Mouse (Mus musculus): ENCODE data around the gene Crtam. TPM values are rescaled to one million over a fixed set of nuclear protein-coding genes. Genes with fewer than 3 reads are reported as not detected.

The Crtam gene
- polyA plus RNA-seq (2014; fragmentation: Nextera tagmentation; extraction: Ambion mirVana): not detected in 2 replicates

GRCm38 (mm10) chr9:41004415-41004814 lies at the start of gene Crtam:
Crtam (minus strand) TSS chr9:41004628.
- no peaks in the 10 kb centered on the region for H3K9me3 ChIP-seq (ENCODE audit: control insufficient read depth, low read length)
- H3K9ac ChIP-seq (ENCODE audit: low read length): no peak within 1 kb of the TSS
- H3K4me1 ChIP-seq (ENCODE audit: control insufficient read depth, insufficient read depth, low read length): no peaks in the 10 kb centered on the region
- H3K27ac ChIP-seq (ENCODE audit: low read depth, low read length): no peak within 1 kb of the TSS
- no peak for DNase-seq (ENCODE audit: low spot score)
- 64% methylated on average over 4 of the region's 4 CpGs for WGBS
- H3K27me3 ChIP-seq (ENCODE audit: control insufficient read depth, insufficient read depth, low read length): no peaks in the 10 kb centered on the region
- H3K36me3 ChIP-seq (ENCODE audit: control insufficient read depth, insufficient read depth, low read length): no peaks in the 10 kb centered on the region
- no peak within 1 kb of the TSS for H3K4me3 ChIP-seq (ENCODE audit: low read depth, low read length)
- ATAC-seq (ENCODE audit: insufficient read depth, low FRiP score, low TSS enrichment): no peak
- no peak within 1 kb of the TSS for H3K4me2 ChIP-seq (ENCODE audit: low read depth)

- Histone ChIP-seq H3K36me3 (ENCODE audit: control insufficient read depth, insufficient read depth, low read length) (no peaks in the 10 kb centered on the region), H3K4me2 (ENCODE audit: low read depth) (no peak overlapping the region), H3K4me1 (ENCODE audit: control insufficient read depth, insufficient read depth, low read length) (peaks cover 7% of the 10 kb centered on the region), H3K9me3 (ENCODE audit: control insufficient read depth, low read length) (no peaks in the 10 kb centered on the region), H3K27ac (ENCODE audit: low read depth, low read length) (no peak overlapping the region), H3K27me3 (ENCODE audit: control insufficient read depth, insufficient read depth, low read length) (no peaks in the 10 kb centered on the region), H3K4me3 (ENCODE audit: low read depth, low read length) (no peak overlapping the region), H3K9ac (ENCODE audit: low read length) (no peak overlapping the region)
- WGBS: 84% methylated on average over 9 of the region's 9 CpGs
- DNase-seq (ENCODE audit: low spot score) (no peak), ATAC-seq (ENCODE audit: insufficient read depth, low FRiP score, low TSS enrichment) (no peak)
Measured at GRCm38 (mm10) chr9:41054166-41054565, 49.7 kb upstream of the Crtam start.

GRCm38 (mm10) chr9:41053478-41053877 lies 49.0 kb upstream of the Crtam start:
- no peak overlapping the region for H3K4me2 ChIP-seq (ENCODE audit: low read depth)
- no peak overlapping the region for H3K4me3 ChIP-seq (ENCODE audit: low read depth, low read length)
- DNase-seq (ENCODE audit: low spot score): no peak
- 66% methylated on average over 4 of the region's 4 CpGs for WGBS
- ATAC-seq (ENCODE audit: insufficient read depth, low FRiP score, low TSS enrichment): no peak
- no peaks in the 10 kb centered on the region for H3K9me3 ChIP-seq (ENCODE audit: control insufficient read depth, low read length)
- no peak overlapping the region for H3K9ac ChIP-seq (ENCODE audit: low read length)
- no peaks in the 10 kb centered on the region for H3K27me3 ChIP-seq (ENCODE audit: control insufficient read depth, insufficient read depth, low read length)
- no peaks in the 10 kb centered on the region for H3K36me3 ChIP-seq (ENCODE audit: control insufficient read depth, insufficient read depth, low read length)
- peaks cover 7% of the 10 kb centered on the region for H3K4me1 ChIP-seq (ENCODE audit: control insufficient read depth, insufficient read depth, low read length)
- no peak overlapping the region for H3K27ac ChIP-seq (ENCODE audit: low read depth, low read length)

GRCm38 (mm10) chr9:41051080-41051932 lies 46.9 kb upstream of the Crtam start:
- 61% methylated on average over 11 of the region's 11 CpGs for WGBS
- no peak for DNase-seq (ENCODE audit: low spot score)

GRCm38 (mm10) chr9:41050331-41051079 lies 46.1 kb upstream of the Crtam start:
- no peaks in the 10 kb centered on the region for H3K36me3 ChIP-seq (ENCODE audit: control insufficient read depth, insufficient read depth, low read length)
- ATAC-seq (ENCODE audit: insufficient read depth, low FRiP score, low TSS enrichment) (no peak), DNase-seq (ENCODE audit: low spot score) (no peak)
- H3K4me1 ChIP-seq (ENCODE audit: control insufficient read depth, insufficient read depth, low read length): peaks cover 7% of the 10 kb centered on the region
- H3K4me2 ChIP-seq (ENCODE audit: low read depth): no peak overlapping the region
- H3K4me3 ChIP-seq (ENCODE audit: low read depth, low read length): no peak overlapping the region
- H3K9ac ChIP-seq (ENCODE audit: low read length): no peak overlapping the region
- no peaks in the 10 kb centered on the region for H3K9me3 ChIP-seq (ENCODE audit: control insufficient read depth, low read length)
- H3K27me3 ChIP-seq (ENCODE audit: control insufficient read depth, insufficient read depth, low read length): no peaks in the 10 kb centered on the region
- WGBS: 79% methylated on average over 12 of the region's 12 CpGs
- no peak overlapping the region for H3K27ac ChIP-seq (ENCODE audit: low read depth, low read length)

More at GRCm38 (mm10) chr9:41051080-41051932, 46.9 kb upstream of the Crtam start:
- peaks cover 7% of the 10 kb centered on the region for H3K4me1 ChIP-seq (ENCODE audit: control insufficient read depth, insufficient read depth, low read length)
- no peak overlapping the region for H3K27ac ChIP-seq (ENCODE audit: low read depth, low read length)
- no peak overlapping the region for H3K9ac ChIP-seq (ENCODE audit: low read length)
- H3K4me3 ChIP-seq (ENCODE audit: low read depth, low read length): no peak overlapping the region
- H3K4me2 ChIP-seq (ENCODE audit: low read depth): no peak overlapping the region
- H3K36me3 ChIP-seq (ENCODE audit: control insufficient read depth, insufficient read depth, low read length): no peaks in the 10 kb centered on the region
- H3K9me3 ChIP-seq (ENCODE audit: control insufficient read depth, low read length): no peaks in the 10 kb centered on the region
- no peak for ATAC-seq (ENCODE audit: insufficient read depth, low FRiP score, low TSS enrichment)
- H3K27me3 ChIP-seq (ENCODE audit: control insufficient read depth, insufficient read depth, low read length): no peaks in the 10 kb centered on the region

- H3K36me3 ChIP-seq (ENCODE audit: control insufficient read depth, insufficient read depth, low read length): no peaks in the 10 kb centered on the region
- 85% methylated on average over 7 of the region's 7 CpGs for WGBS
- ATAC-seq (ENCODE audit: insufficient read depth, low FRiP score, low TSS enrichment) (no peak), DNase-seq (ENCODE audit: low spot score) (no peak)
- H3K9ac ChIP-seq (ENCODE audit: low read length): no peak overlapping the region
- H3K4me1 ChIP-seq (ENCODE audit: control insufficient read depth, insufficient read depth, low read length): peaks cover 7% of the 10 kb centered on the region
- H3K4me3 ChIP-seq (ENCODE audit: low read depth, low read length): no peak overlapping the region
- H3K27me3 ChIP-seq (ENCODE audit: control insufficient read depth, insufficient read depth, low read length): no peaks in the 10 kb centered on the region
- H3K9me3 ChIP-seq (ENCODE audit: control insufficient read depth, low read length): no peaks in the 10 kb centered on the region
- H3K27ac ChIP-seq (ENCODE audit: low read depth, low read length): no peak overlapping the region
- H3K4me2 ChIP-seq (ENCODE audit: low read depth): no peak overlapping the region
Measured at GRCm38 (mm10) chr9:41049282-41049681, 44.9 kb upstream of the Crtam start.

GRCm38 (mm10) chr9:41048820-41049219 lies 44.4 kb upstream of the Crtam start:
- no peak for DNase-seq (ENCODE audit: low spot score)
- Histone ChIP-seq H3K4me1 (ENCODE audit: control insufficient read depth, insufficient read depth, low read length) (peaks cover 7% of the 10 kb centered on the region), H3K9me3 (ENCODE audit: control insufficient read depth, low read length) (no peaks in the 10 kb centered on the region), H3K36me3 (ENCODE audit: control insufficient read depth, insufficient read depth, low read length) (no peaks in the 10 kb centered on the region), H3K27me3 (ENCODE audit: control insufficient read depth, insufficient read depth, low read length) (no peaks in the 10 kb centered on the region), H3K4me3 (ENCODE audit: low read depth, low read length) (no peak overlapping the region), H3K9ac (ENCODE audit: low read length) (no peak overlapping the region), H3K4me2 (ENCODE audit: low read depth) (no peak overlapping the region), H3K27ac (ENCODE audit: low read depth, low read length) (no peak overlapping the region)
- WGBS: 88% methylated on average over 3 of the region's 3 CpGs
- no peak for ATAC-seq (ENCODE audit: insufficient read depth, low FRiP score, low TSS enrichment)

GRCm38 (mm10) chr9:41048216-41048615 lies 43.8 kb upstream of the Crtam start:
- no peak overlapping the region for H3K4me3 ChIP-seq (ENCODE audit: low read depth, low read length)
- H3K27ac ChIP-seq (ENCODE audit: low read depth, low read length): no peak overlapping the region

More at GRCm38 (mm10) chr9:41048216-41048615, 43.8 kb upstream of the Crtam start:
- Histone ChIP-seq H3K9ac (ENCODE audit: low read length) (no peak overlapping the region), H3K9me3 (ENCODE audit: control insufficient read depth, low read length) (no peaks in the 10 kb centered on the region), H3K36me3 (ENCODE audit: control insufficient read depth, insufficient read depth, low read length) (no peaks in the 10 kb centered on the region), H3K27me3 (ENCODE audit: control insufficient read depth, insufficient read depth, low read length) (no peaks in the 10 kb centered on the region), H3K4me1 (ENCODE audit: control insufficient read depth, insufficient read depth, low read length) (peaks cover 7% of the 10 kb centered on the region), H3K4me2 (ENCODE audit: low read depth) (no peak overlapping the region)
- ATAC-seq (ENCODE audit: insufficient read depth, low FRiP score, low TSS enrichment): no peak
- no peak for DNase-seq (ENCODE audit: low spot score)
- 97% methylated on average over 7 of the region's 7 CpGs for WGBS

All from neural tube, embryonic 11.5 days (tissue).